Mouse (Mus musculus): ENCODE results near the gene Syndig1.

Syndig1 gene

GRCm38 (mm10) chr2:149873346-149873745 is 44.3 kb downstream of the Syndig1 start:
- in situ Hi-C loops (cut with MboI) = no loop called here

- in situ Hi-C loops (cut with MboI) = no loop called here
Measured at GRCm38 (mm10) chr2:149877954-149878353, 48.9 kb downstream of the Syndig1 start.

- in situ Hi-C loops (cut with MboI) = no loop called here
Measured at GRCm38 (mm10) chr2:149887634-149888033, 58.6 kb downstream of the Syndig1 start.

DNA sequence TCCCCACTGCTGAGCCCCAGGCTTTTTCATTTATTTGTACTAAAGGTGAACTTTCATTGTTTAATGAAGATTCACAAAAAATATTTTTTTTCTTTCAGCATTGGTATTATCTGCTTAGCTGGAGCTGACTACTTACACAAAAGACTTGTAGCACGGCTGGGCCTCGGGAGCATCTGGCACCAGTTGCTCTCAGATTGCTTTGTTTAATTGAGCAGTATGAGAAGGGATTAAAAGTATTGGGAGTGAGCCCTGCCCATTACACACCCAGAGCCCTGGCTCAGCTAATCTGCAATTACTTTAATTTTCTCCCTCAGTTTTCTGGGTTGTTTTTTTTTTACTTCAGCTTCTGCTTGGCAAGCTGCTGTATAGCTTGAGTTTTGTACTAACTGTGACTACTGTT is 62.6 kb downstream of the Syndig1 start:
- in situ Hi-C loops (cut with MboI) = no loop called here

DNA sequence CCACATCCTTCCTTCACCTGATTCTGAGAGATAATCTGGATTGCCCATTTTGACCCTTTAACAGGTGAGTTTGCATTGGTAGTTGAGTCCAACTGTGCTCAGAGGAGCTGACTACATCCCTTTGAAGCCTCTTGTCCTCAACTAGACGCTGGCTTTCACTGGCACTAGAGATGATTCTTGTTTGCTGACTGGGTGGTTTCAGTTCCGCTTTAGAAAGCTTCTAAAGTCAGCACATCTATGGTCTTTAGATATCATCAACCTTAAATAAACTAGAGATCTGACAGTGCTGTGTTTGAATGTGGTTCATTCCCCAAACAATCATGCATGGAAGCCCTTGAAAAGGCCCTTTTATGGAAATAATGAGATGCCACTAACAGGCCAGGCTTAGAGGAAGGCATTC is 67.3 kb downstream of the Syndig1 start:
- in situ Hi-C loops (cut with MboI) = no loop called here

DNA sequence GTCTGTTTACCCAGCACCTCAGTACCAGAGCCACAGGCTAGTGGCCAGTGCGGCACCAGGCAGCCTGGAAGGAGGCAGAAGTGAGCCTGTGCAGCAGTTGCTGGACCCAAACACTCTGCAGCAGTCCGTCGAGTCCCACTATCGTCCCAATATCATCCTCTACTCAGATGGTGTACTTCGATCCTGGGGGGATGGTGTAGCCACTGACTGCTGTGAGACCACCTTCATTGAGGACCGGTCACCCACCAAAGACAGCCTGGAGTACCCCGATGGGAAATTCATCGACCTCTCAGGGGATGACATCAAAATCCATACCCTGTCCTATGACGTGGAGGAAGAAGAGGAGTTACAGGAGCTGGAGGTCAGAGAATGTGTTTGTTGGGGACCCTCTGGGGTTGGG is 70.6 kb downstream of the Syndig1 start:
- in situ Hi-C loops (cut with MboI) = no loop called here

DNA sequence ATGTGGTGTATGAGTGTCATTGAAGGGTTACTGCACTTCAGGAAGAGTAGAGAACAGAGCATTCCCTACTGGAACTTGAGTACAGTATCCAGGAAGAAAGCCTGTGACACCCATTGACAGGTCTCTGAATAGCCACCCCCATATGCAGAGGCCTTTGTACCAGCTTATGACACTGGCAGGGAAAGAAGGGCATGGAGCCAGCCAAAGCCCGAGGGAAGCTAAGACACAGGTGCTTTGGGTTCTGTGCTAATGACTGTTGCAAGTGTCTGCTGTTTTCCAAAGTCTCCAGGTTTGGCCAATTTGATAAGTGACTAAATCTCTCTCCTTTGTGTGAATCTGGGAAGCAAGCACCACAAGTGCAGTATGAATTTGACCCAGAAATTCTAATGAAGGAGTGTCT is 71.6 kb downstream of the Syndig1 start:
- in situ Hi-C loops (cut with MboI) = no loop called here

DNA sequence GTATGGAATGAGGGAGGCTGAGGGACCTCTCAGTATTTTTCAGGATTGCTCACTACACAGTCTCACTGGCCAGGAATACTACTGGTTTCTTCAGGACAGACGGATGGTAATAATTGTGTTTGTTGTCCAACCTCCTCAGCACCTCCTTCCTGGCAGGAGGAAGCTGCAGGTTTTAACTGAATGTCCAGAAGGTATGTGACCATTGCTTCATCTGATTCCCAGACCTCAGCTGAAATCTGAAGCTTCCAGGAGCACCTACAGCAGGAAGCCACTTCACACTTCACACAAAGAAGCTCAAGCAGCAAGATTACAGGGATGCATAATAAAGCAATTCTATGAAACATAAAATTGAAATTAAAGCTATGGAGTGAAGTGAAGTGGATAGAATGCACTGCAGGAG is 75.4 kb downstream of the Syndig1 start:
- in situ Hi-C loops (cut with MboI) = no loop called here

DNA sequence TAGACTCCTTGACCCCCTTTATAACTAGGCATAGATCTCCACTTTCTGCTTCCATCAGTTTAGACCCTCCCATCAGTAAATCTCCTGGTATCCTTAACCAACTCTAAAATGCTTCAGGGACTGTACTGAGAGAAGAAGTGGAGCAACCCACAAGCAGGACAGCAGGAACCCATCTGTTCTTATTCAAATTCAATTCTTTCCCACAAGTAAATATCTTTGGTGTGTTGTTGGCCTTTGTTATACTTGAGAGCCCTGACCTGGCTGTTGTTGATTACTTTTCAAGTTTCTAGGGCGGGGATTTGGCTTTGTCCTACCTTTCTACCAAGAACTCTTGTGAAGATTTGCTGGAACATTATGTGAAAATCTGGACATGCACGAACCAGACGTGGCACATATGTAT is 77.7 kb downstream of the Syndig1 start:
- in situ Hi-C loops (cut with MboI) = no loop called here

DNA sequence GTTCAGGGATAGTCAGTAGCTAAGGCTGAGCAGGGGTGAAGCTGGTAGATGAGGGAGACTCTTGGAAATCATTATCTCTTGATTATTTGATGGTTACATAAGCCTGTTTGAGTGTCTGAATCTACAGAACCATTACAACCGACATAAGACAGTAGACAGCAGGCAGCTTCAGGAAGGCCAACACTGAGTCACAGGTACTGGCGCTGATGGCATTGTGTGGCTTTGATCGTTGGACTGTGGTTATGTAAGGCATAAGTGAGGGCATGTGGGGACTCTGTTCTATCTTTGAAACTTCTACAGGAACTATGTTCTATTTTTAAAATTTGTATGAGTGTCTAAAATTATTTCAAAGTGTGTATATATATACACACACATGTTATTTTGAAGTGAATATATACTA is 88.2 kb downstream of the Syndig1 start:
- in situ Hi-C loops (cut with MboI) = no loop called here

- in situ Hi-C loops (cut with MboI) = no loop called here
Measured at GRCm38 (mm10) chr2:149923561-149923960, 94.5 kb downstream of the Syndig1 start.

- in situ Hi-C loops (cut with MboI) = no loop called here
Measured at GRCm38 (mm10) chr2:149925911-149926310, 96.9 kb downstream of the Syndig1 start.

GRCm38 (mm10) chr2:149927001-149927400 is 98.0 kb downstream of the Syndig1 start:
- in situ Hi-C loops (cut with MboI) = no loop called here

GRCm38 (mm10) chr2:149927481-149927880 is 98.5 kb downstream of the Syndig1 start:
- in situ Hi-C loops (cut with MboI) = no loop called here

DNA sequence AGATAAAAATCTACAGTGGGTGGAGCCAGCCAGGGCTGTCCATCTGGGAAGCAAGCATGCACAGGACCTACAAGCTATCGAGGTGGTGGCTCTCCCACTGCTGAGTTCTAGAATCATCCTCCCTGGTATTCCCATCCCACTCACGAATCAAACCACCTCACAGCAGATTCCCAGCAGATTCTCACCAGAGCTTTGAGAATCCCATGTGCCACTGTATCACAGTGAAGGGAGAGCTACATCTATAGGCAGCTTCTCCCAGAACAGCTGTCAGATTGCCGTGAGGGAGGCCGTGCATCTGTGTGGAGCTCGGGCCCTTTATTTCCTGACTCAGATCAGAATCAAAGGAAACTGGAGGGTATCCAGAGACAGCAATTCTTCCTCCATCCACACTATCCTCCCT is 101.0 kb downstream of the Syndig1 start:
- in situ Hi-C loops (cut with MboI) = no loop called here

GRCm38 (mm10) chr2:149931111-149931510 is 102.1 kb downstream of the Syndig1 start:
- in situ Hi-C loops (cut with MboI) = no loop called here

- in situ Hi-C loops (cut with MboI) = no loop called here
Measured at GRCm38 (mm10) chr2:149932095-149932494, 103.1 kb downstream of the Syndig1 start.

- in situ Hi-C loops (cut with MboI) = no loop called here
Measured at GRCm38 (mm10) chr2:149933247-149933898, 104.4 kb downstream of the Syndig1 start.

DNA sequence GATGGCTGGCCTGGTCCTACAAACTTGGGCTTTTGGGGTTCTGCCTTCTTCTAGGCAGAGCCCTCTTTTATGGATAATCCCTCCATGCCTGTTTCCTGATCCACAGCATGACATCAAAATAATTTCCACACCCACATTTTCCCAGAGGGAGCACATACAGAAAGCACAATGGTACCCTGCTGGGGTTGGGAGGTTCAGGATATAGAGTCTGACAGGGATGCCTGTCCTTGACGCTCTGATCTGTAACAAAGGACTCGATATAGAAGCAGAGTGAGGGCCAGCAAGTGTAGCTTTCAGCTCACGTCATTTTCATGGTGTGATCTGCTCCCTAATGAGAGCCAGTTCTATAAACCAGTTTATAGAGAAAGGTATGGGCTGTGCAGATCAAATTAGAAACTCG is 105.1 kb downstream of the Syndig1 start:
- in situ Hi-C loops (cut with MboI) = no loop called here

GRCm38 (mm10) chr2:149938829-149939228 is 109.8 kb downstream of the Syndig1 start:
- in situ Hi-C loops (cut with MboI) = no loop called here

DNA sequence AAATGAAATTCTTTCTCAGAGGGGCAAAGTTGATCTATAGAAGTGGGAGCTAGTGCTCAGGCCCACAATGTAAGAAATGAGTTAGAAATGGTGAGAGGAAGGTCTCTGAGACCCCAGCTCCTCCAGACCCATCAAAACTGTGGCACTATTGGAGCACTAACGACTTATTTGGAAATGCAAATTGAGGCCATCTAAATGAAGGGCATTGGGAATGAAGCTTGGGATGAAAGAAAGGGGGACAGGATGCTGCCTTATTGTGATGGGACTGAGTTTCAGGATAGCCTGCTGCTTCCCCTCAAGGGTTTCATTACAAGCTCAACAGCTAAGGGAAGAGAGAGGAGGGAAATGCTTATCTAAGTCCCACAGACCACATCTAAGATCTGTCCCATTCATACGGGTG is 110.6 kb downstream of the Syndig1 start:
- in situ Hi-C loops (cut with MboI) = no loop called here

DNA sequence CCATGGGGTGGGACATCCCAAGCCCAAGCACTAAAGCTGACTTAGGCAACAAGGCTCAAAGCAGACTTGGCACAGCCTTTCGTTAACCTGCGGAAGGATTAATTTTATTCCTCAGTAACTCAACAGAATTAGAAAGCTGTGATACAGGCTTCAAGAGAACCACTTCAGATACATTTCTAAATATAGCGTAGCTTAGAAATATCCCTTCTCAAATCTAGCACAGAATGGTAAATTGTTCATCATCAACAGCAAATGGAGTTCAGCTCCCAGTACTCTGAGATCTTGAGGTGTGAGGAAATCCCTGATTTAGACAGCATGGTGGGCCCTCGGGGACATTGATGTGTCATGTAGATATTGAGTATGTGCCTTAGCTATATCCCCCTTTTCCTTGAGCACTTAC is 121.6 kb downstream of the Syndig1 start:
- in situ Hi-C loops (cut with MboI) = no loop called here

DNA sequence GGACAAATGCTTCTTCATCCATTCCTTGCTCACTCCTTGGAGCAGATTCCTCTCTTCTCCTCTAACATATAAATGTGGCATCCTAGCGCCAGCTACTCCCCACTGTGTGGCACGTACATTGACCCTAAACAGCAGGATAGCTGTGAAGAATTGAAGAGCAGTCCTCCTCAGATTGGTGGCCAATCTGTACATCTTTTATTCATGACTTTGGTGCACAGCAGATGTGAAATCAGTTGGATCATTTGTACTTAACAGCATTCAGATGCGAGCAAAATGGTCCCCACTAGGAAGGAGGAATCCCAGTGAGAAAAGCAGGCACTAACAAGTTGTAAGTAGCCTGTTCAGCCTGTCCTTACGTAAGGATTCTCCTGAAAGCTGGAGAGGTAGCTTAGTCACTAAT is 142.0 kb downstream of the Syndig1 start:
- in situ Hi-C loops (cut with MboI) = no loop called here

DNA sequence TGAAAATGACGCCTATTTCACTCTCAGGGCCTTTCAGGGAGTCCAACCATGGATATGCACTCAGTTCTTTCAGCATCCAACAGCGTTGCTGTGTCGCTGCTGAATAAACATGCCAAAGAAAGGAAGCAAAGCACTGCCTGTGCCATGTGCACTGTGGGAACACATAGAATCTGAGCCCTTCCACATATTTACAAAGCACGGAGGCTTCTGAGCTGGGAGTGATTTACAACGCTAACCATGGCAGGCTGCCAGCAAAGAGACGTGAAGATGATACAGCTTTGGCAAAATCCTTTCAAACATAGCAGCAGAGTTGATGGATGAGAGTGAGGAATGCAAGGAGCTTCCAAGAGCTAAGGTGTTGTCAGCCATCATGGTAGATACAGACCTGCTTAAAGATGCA is 144.6 kb downstream of the Syndig1 start:
- in situ Hi-C loops (cut with MboI) = no loop called here
